Mouse (Mus musculus): ENCODE measurements around the gene Rbsn.

Rbsn gene

DNA sequence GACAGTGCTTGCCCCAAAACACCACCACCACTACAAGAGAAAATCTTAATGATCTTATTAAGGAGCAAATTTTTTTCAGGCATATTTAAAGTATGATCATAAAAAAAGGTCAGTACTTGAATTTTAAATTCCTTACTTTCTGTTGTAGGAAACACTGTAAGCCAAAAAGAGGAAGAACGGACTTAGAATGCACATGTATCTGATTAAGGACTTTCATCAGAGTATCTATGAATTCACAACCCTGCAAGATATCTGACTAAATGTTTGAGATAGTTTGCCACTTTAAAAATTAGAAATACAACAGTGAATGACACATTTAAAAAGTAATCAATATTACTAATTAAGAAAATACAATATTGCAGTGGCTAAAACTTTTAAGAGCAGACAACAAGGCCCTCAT lies 38.3 kb downstream of the Rbsn start:
- no peak for DNase-seq (ENCODE audit: low spot score)

DNA sequence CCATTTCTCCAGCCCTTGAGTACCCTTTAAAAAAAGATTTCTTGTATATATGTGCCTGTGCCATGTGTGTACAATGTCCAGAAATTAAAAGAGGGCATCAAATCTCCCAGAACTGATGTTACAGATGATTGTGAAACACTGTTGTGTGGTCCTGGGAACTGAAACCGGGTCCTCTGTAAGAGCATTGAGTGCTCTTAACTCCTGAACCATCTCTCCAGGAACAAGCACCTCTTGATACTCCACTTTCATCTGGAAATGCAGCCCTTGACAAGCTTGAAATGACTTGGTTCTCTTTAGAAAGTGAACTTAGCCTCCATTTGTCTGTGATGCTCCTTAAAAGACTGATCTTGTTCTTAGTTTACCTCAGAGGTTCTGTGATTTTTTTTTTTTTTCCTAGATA lies 52.0 kb downstream of the Rbsn start:
- DNase-seq (ENCODE audit: low spot score), result no peak

DNA sequence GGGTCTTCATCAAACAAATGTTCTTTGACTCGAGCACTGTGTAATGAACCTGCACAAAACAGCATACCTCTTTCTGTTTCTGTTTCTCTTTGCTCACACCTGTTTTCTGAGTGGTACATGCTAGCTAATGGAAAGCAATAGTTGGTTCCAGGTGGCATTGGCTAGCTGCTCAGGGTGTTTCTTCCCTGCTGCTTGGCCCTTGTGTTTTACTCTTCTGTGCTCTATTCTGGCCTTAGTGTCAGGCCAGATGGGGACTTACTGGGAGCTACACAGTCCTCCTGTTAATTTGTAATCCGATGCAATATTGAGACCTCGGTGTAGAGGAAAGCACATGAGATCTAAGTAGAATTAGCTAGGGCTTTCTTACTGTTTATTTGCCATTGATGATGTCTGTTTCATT lies 55.9 kb downstream of the Rbsn start:
- DNase-seq (ENCODE audit: low spot score), result no peak

DNA sequence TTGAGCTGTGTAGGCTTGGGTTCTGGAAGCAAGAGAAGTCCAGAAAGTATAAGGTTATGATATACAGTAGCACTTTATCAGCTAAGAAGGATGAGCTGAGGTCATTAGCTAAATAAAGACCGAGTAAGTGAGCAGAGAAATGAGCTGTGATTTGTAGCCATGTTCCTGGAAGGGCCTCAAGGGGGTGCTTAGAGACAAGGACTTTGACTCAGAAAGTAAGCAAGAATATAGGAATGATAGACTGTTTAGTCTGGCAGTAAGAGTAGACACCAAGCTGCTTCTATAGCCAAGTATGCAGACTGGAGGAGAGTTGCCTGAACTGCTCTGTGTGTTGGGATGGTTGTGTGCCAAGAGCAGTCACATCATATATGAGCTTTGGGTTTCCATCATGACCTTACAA lies 61.0 kb downstream of the Rbsn start:
- no peak for DNase-seq (ENCODE audit: low spot score)

DNA sequence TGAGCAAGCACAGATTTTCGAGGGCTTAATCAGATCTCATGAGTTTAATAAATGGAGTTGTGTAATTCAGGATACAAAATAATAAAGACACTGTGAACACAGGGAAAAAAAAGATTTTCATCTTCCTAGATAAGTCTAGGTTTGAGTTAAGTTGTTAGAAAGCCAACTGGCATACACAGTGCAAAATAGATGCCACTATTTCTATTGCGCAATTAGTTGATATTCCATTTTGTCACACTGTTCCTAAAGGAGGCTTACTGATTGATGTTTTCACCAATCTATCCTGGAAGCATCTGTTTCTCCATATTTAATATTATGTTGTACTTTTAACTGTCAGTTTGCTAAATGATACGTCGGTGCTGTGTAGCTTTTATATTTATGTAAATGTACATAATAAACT lies 68.8 kb downstream of the Rbsn start:
- no peak for DNase-seq (ENCODE audit: low spot score)

Data from embryo, embryonic 10 days (tissue).